Mouse (Mus musculus) megakaryocyte, embryonic 14.5 days (primary cell): ENCODE measurements around the gene Actrt3.

Experiments
- FLI1 ChIP-seq: IDR thresholded peaks from 2 replicates; pipeline ENCODE4 v1.6.1; 2012; ENCODE audit warnings: low read length, inconsistent platforms, mixed read lengths
- GATA1 ChIP-seq: IDR thresholded peaks from 3 replicates; pipeline ENCODE4 v1.6.1; 2012; ENCODE audit warnings: mixed read lengths, low read length, inconsistent platforms, borderline replicate concordance

GRCm38 (mm10) chr3:30608999-30609398 lies 9.3 kb upstream of the Actrt3 start:
- no peak for TF ChIP-seq FLI1
- TF ChIP-seq GATA1, result no peak
